Mouse (Mus musculus): ENCODE measurements at regions not wholly inside any gene's neighbourhood (a gene's known extent, or its start where the extent isn't known, plus 50 kb on each side); places are given as distances from the start of the nearest gene placed in this dataset.

- no peak for TF ChIP-seq CTCF (IDR thresholded peaks at IDR 0.05; ENCODE audit: extremely low read depth, insufficient read depth, low read length)
- no peak for TF ChIP-seq POLR2A (IDR thresholded peaks at IDR 0.05; ENCODE audit: extremely low read depth, insufficient read depth, low read length)
- Histone ChIP-seq H3K27ac (ENCODE audit: insufficient read depth, low read length) (no peak overlapping the region), H3K4me3 (ENCODE audit: insufficient read depth, low read length) (no peak overlapping the region), H3K4me1 (ENCODE audit: control insufficient read depth, insufficient read depth, low read length) (no peaks in the 10 kb centered on the region)
Observed at GRCm38 (mm10) chr7:122906056-122906455, 59.4 kb upstream of the Rbbp6 start.

- no peak overlapping the region for H3K4me3 ChIP-seq (ENCODE audit: insufficient read depth, low read length)
- no peak overlapping the region for H3K27ac ChIP-seq (ENCODE audit: insufficient read depth, low read length)
- TF ChIP-seq CTCF (IDR thresholded peaks at IDR 0.05; ENCODE audit: extremely low read depth, insufficient read depth, low read length) (no peak), POLR2A (IDR thresholded peaks at IDR 0.05; ENCODE audit: extremely low read depth, insufficient read depth, low read length) (no peak)
- no peaks in the 10 kb centered on the region for H3K4me1 ChIP-seq (ENCODE audit: control insufficient read depth, insufficient read depth, low read length)
Observed at GRCm38 (mm10) chr7:122909296-122909695, 56.2 kb upstream of the Rbbp6 start.
